Mouse (Mus musculus): ENCODE measurements at regions not wholly inside any gene's neighbourhood (a gene's known extent, or its start where the extent isn't known, plus 50 kb on each side); places are given as distances from the start of the nearest gene placed in this dataset.

GRCm38 (mm10) chr12:106128944-106129724 lies 119.1 kb downstream of the Vrk1 start:
- DNase-seq: no peak

GRCm38 (mm10) chr12:106130071-106130676 lies 120.1 kb downstream of the Vrk1 start:
- no peak for DNase-seq

GRCm38 (mm10) chr12:106132715-106133114 lies 122.7 kb downstream of the Vrk1 start:
- DNase-seq: no peak

- DNase-seq: no peak
Observed at GRCm38 (mm10) chr12:106138466-106138865, 128.4 kb downstream of the Vrk1 start.

GRCm38 (mm10) chr12:106139491-106139890 lies 129.5 kb downstream of the Vrk1 start:
- DNase-seq: no peak

GRCm38 (mm10) chr12:106139927-106140326 lies 129.9 kb downstream of the Vrk1 start:
- DNase-seq: no peak

GRCm38 (mm10) chr12:106140671-106141070 lies 130.6 kb downstream of the Vrk1 start:
- no peak for DNase-seq

- DNase-seq: no peak
Observed at GRCm38 (mm10) chr12:106143548-106143947, 133.5 kb downstream of the Vrk1 start.

- no peak for DNase-seq
Observed at GRCm38 (mm10) chr12:106156837-106157236, 146.8 kb downstream of the Vrk1 start.

GRCm38 (mm10) chr12:106157827-106158226 lies 147.8 kb downstream of the Vrk1 start:
- DNase-seq: no peak

GRCm38 (mm10) chr12:106158620-106159019 lies 148.6 kb downstream of the Vrk1 start:
- no peak for DNase-seq

GRCm38 (mm10) chr12:106171301-106171700 lies 161.3 kb downstream of the Vrk1 start:
- no peak for DNase-seq

- DNase-seq: no peak
Observed at GRCm38 (mm10) chr12:106173211-106173610, 163.2 kb downstream of the Vrk1 start.

GRCm38 (mm10) chr12:106174070-106174980 lies 164.3 kb downstream of the Vrk1 start:
- DNase-seq: no peak

GRCm38 (mm10) chr12:106174981-106175700 lies 165.1 kb downstream of the Vrk1 start:
- DNase-seq: no peak

- DNase-seq: no peak
Observed at GRCm38 (mm10) chr12:106177302-106177701, 167.3 kb downstream of the Vrk1 start.

GRCm38 (mm10) chr12:106177861-106178260 lies 167.8 kb downstream of the Vrk1 start:
- no peak for DNase-seq

- no peak for DNase-seq
Observed at GRCm38 (mm10) chr12:106178688-106179205, 168.7 kb downstream of the Vrk1 start.

GRCm38 (mm10) chr12:106182923-106183322 lies 172.9 kb downstream of the Vrk1 start:
- no peak for DNase-seq

- DNase-seq: no peak
Observed at GRCm38 (mm10) chr12:106183973-106184372, 173.9 kb downstream of the Vrk1 start.

- DNase-seq: no peak
Observed at GRCm38 (mm10) chr12:106185398-106186077, 175.5 kb downstream of the Vrk1 start.

GRCm38 (mm10) chr12:106186501-106186900 lies 176.5 kb downstream of the Vrk1 start:
- DNase-seq: no peak

Data from thymus, adult 18-20 months (tissue).